Mouse (Mus musculus) thymus, postnatal 0 days (tissue): ENCODE data around the gene Gramd4. TPM values are rescaled to one million over a fixed set of nuclear protein-coding genes. Genes with fewer than 3 reads are reported as not detected.
"Not testable (repeated sequence)": the region's sequence is repeated elsewhere in the genome, so short reads cannot be mapped to it uniquely, and the experiment has no call there.

Experiments used
- DNase-seq: peaks from one replicate; pipeline ENCODE4 v3.0.0-alpha.2; 2015; ENCODE audit warnings: low spot score
- polyA plus RNA-seq: library from polyadenylated mRNA; unstranded; fragments of >200 nt; fragmentation: Nextera tagmentation; extraction: Ambion mirVana; gene quantifications from 2 replicates; pipeline ENCODE4 v1.2.1, GENCODE M21; 2015

Gramd4 gene
- polyA plus RNA-seq, 1 experiment from 2014 or later, result 14.8 TPM

- no peak for DNase-seq
These were observed 31.7 kb downstream of the Gramd4 start for GRCm38 (mm10) chr15:86089091-86089744.

- no peak for DNase-seq
These were observed 32.6 kb downstream of the Gramd4 start for GRCm38 (mm10) chr15:86089991-86090529.

- no peak for DNase-seq
These were observed 33.1 kb downstream of the Gramd4 start for GRCm38 (mm10) chr15:86090578-86090977.

GRCm38 (mm10) chr15:86091201-86091997 is 33.9 kb downstream of the Gramd4 start:
- no peak for DNase-seq

GRCm38 (mm10) chr15:86091998-86092670 is 34.6 kb downstream of the Gramd4 start:
- DNase-seq, result no peak

- DNase-seq, result no peak
These were observed 35.7 kb downstream of the Gramd4 start for GRCm38 (mm10) chr15:86093236-86093635.

GRCm38 (mm10) chr15:86094324-86095121 is 37.0 kb downstream of the Gramd4 start:
- DNase-seq, result peak; percentile 59

- DNase-seq, result no peak
These were observed 38.5 kb downstream of the Gramd4 start for GRCm38 (mm10) chr15:86095722-86096603.

- not testable (repeated sequence) for DNase-seq
These were observed 39.1 kb downstream of the Gramd4 start for GRCm38 (mm10) chr15:86096604-86097020.

GRCm38 (mm10) chr15:86097871-86098270 is 40.4 kb downstream of the Gramd4 start:
- DNase-seq, result no peak

- DNase-seq, result no peak
These were observed 44.1 kb downstream of the Gramd4 start for GRCm38 (mm10) chr15:86101585-86101984.

GRCm38 (mm10) chr15:86102308-86102707 is 44.8 kb downstream of the Gramd4 start:
- no peak for DNase-seq

- no peak for DNase-seq
These were observed 47.2 kb downstream of the Gramd4 start for GRCm38 (mm10) chr15:86104401-86105344.

GRCm38 (mm10) chr15:86105345-86105697 is 47.8 kb downstream of the Gramd4 start:
- DNase-seq, result no peak

- DNase-seq, result no peak
These were observed 48.3 kb downstream of the Gramd4 start for GRCm38 (mm10) chr15:86105751-86106150.

GRCm38 (mm10) chr15:86107831-86108471 is 50.5 kb downstream of the Gramd4 start:
- DNase-seq, result no peak

GRCm38 (mm10) chr15:86109245-86109644 is 51.8 kb downstream of the Gramd4 start:
- DNase-seq, result no peak

GRCm38 (mm10) chr15:86109650-86110211 is 52.2 kb downstream of the Gramd4 start:
- DNase-seq, result no peak
